Mouse (Mus musculus) spleen, adult 12 weeks (tissue): ENCODE results near the gene Olfr1424.
A peak's percentile ranks its signal among the peaks of the same experiment; 100 is the strongest.
"Not testable (repeated sequence)": the region's sequence is repeated elsewhere in the genome, so short reads cannot be mapped to it uniquely, and the experiment has no call there.

Source experiments
- DNase-seq: peaks from one replicate; pipeline ENCODE4 v3.0.0; 2022; ENCODE audit warnings: low spot score

Olfr1424 gene

GRCm38 (mm10) chr19:12062582-12062981, at the start of gene Olfr1424:
TSS of gene Olfr1424 (minus strand) at chr19:12062682.
- not testable (repeated sequence) for DNase-seq

- DNase-seq, result no peak
These were observed 42.1 kb upstream of the Olfr1424 start for GRCm38 (mm10) chr19:12104541-12104940.

GRCm38 (mm10) chr19:12103234-12103633, 40.8 kb upstream of the Olfr1424 start, which contains the start of gene Olfr1427:
TSS of gene Olfr1427 (minus strand) at chr19:12103334.
- no peak for DNase-seq

- DNase-seq, result no peak
These were observed 29.4 kb upstream of the Olfr1424 start, which contains the start of gene Olfr1426 for GRCm38 (mm10) chr19:12091913-12092312. TSS of gene Olfr1426 (minus strand) at chr19:12092013.

GRCm38 (mm10) chr19:12077631-12078030, 15.1 kb upstream of the Olfr1424 start, which contains the start of gene Olfr1425:
TSS of gene Olfr1425 (minus strand) at chr19:12077731.
- DNase-seq, result not testable (repeated sequence)

GRCm38 (mm10) chr19:12069546-12069945, 7.1 kb upstream of the Olfr1424 start:
- DNase-seq, result not testable (repeated sequence)

GRCm38 (mm10) chr19:12067806-12068205, 5.3 kb upstream of the Olfr1424 start:
- DNase-seq, result not testable (repeated sequence)

GRCm38 (mm10) chr19:12043163-12043562, 19.3 kb downstream of the Olfr1424 start:
- DNase-seq, result no peak

GRCm38 (mm10) chr19:12041217-12041616, 21.3 kb downstream of the Olfr1424 start, which contains the start of gene Olfr1423:
TSS of gene Olfr1423 (minus strand) at chr19:12041317.
- no peak for DNase-seq

- DNase-seq, result no peak
These were observed 24.8 kb downstream of the Olfr1424 start for GRCm38 (mm10) chr19:12037727-12038126.

- no peak for DNase-seq
These were observed 35.9 kb downstream of the Olfr1424 start for GRCm38 (mm10) chr19:12026606-12027005.

- DNase-seq, result no peak
These were observed 37.1 kb downstream of the Olfr1424 start for GRCm38 (mm10) chr19:12025333-12025732.

GRCm38 (mm10) chr19:12024149-12024548, 38.3 kb downstream of the Olfr1424 start:
- DNase-seq, result no peak

GRCm38 (mm10) chr19:12016192-12016591, 46.3 kb downstream of the Olfr1424 start:
- DNase-seq, result no peak

- no peak for DNase-seq
These were observed 46.8 kb downstream of the Olfr1424 start for GRCm38 (mm10) chr19:12015708-12016107.

- DNase-seq, result peak; percentile 34
These were observed 49.3 kb downstream of the Olfr1424 start for GRCm38 (mm10) chr19:12013228-12013627.

- no peak for DNase-seq
These were observed 49.9 kb downstream of the Olfr1424 start for GRCm38 (mm10) chr19:12012615-12013014.

- DNase-seq, result peak; percentile 84
These were observed 50.6 kb downstream of the Olfr1424 start for GRCm38 (mm10) chr19:12011560-12012556.

GRCm38 (mm10) chr19:12010916-12011559, 51.4 kb downstream of the Olfr1424 start:
- DNase-seq, result peak; percentile 54

GRCm38 (mm10) chr19:12010281-12010771, 52.2 kb downstream of the Olfr1424 start:
- DNase-seq, result peak; percentile 44

- DNase-seq, result peak; percentile 67
These were observed 52.8 kb downstream of the Olfr1424 start for GRCm38 (mm10) chr19:12009501-12010280.
